Mouse (Mus musculus) splenic B cell, adult 2 months (primary cell): Measurements from ENCODE around the gene Nxnl1.

ENCODE experiments used
- DNase-seq: peaks from one replicate; pipeline ENCODE4 v3.0.0-alpha.2; 2011; ENCODE audit warnings: low read depth, low spot score
- H3K27me3 ChIP-seq: 2 replicates; pipeline ENCODE4 v1.6.1; 2012; ENCODE audit warnings: mild to moderate bottlenecking, low read length, moderate library complexity, mixed read lengths; ENCODE audit not compliant: control insufficient read depth, poor library complexity, insufficient read depth, severe bottlenecking
- H3K36me3 ChIP-seq: 2 replicates; pipeline ENCODE4 v1.6.1; 2012; ENCODE audit warnings: mild to moderate bottlenecking, low read length, moderate library complexity, mixed read lengths; ENCODE audit not compliant: control insufficient read depth, poor library complexity, insufficient read depth, severe bottlenecking

The Nxnl1 gene

DNA sequence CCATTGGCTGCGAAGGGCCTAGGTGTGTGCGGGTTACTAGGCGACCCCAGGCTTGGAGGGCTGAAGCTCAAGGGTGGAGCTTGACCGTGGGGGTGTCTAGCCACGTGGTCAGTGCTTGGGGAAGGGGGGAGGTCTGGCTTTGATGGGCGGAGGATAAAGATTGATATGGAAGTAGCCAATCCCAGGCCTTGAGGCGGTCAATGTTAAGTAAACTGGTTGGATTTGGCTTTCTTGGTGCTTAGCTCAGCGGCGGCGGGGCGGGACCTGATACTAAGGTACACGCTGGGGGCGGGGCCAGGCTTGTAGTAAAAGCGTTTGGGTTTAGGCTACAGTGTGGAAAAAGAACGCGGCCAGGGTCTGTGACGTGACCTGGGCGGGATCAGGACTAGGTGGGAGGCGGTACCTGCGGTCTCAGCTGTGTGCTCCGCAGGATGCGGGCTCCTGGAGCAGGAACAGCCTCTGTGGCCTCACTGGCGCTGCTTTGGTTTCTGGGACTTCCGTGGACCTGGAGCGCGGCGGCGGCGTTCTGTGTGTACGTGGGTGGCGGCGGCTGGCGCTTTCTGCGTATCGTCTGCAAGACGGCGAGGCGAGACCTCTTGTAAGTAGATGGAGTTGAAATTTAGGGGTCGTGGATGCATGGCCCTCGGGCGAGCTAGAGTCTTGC, 4.0 kb upstream of the Nxnl1 start:
- peak; percentile 91 for DNase-seq
- Histone ChIP-seq H3K27me3 (no peaks in the 10 kb centered on the region), H3K36me3 (no peaks in the 10 kb centered on the region)

GRCm38 (mm10) chr8:71569366-71570290, 3.2 kb upstream of the Nxnl1 start:
- peak; percentile 89 for DNase-seq

DNA sequence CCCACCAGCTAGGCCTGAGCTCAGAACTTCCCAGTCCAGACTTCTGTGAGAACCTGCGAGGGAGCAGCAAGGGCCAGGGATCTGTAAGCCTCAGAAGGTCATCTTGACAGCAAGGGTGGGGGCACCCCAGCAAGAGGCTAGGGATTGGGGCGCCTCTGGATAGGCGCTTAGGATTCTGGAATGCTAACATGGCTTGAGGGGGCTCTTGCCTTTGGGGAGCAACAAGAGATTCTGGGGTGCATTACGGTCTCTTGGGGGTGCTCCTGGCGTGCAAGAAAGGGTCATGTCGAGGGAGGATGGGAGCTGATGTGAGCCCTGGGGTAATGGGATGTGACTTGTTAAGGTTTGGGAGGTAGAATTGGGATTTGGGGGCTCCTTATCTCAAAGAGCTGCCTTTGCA, 2.5 kb upstream of the Nxnl1 start:
- H3K36me3 ChIP-seq, result no peaks in the 10 kb centered on the region
- no peaks in the 10 kb centered on the region for H3K27me3 ChIP-seq
- DNase-seq, result no peak

More at GRCm38 (mm10) chr8:71569366-71570290, 3.2 kb upstream of the Nxnl1 start:
- Histone ChIP-seq H3K36me3 (no peaks in the 10 kb centered on the region), H3K27me3 (no peaks in the 10 kb centered on the region)

GRCm38 (mm10) chr8:71568387-71568937, 2.1 kb upstream of the Nxnl1 start, which contains the start of gene Slc27a1:
Gene Slc27a1 (plus strand): TSS chr8:71568882.
- Histone ChIP-seq H3K36me3 (no peaks in the 10 kb centered on the region), H3K27me3 (no peaks in the 10 kb centered on the region)
- no peak for DNase-seq

GRCm38 (mm10) chr8:71567587-71567986, 1.2 kb upstream of the Nxnl1 start:
- DNase-seq, result no peak
- H3K36me3 ChIP-seq, result no peaks in the 10 kb centered on the region
- no peaks in the 10 kb centered on the region for H3K27me3 ChIP-seq

DNA sequence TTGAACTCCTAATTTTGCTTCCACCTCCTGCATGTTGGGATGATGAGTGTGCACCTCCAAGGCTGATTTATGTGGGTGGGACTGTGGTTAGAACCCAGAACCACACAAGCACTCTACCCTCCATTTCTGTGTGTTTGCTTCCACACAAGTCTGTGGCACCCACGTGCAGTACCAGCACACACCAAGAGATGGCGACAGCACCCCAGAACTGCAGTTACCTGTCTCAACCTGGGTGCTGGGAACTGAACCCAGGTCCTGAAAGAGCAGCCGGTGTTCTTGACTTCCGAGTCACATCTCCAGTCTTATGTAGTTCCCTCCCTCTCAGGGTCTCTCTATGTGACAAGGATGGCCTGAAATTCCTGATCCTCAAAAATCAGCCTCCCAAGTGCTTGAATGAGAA, 2.4 kb downstream of the Nxnl1 start:
- H3K36me3 ChIP-seq, result no peaks in the 10 kb centered on the region
- DNase-seq, result no peak
- no peaks in the 10 kb centered on the region for H3K27me3 ChIP-seq

DNA sequence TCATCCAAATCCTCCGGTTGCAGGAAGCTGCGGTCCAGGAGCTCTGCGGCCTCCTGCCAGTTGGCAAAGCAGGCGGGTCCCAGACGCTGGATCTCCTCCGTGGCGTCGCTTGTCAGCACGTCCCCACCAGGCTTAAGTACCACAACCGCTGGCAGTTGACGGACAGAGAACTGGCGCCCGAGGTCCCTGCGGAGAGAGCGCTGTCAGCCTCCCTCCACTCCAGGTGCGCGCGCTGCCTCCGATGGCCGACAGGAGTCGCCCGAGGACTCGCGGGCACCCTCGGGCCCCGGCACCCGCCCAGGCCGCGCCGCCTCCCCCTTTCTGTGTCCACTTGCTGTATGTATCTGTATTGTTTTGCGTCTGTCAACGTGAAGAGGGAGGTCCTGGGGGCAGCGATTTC, 3.6 kb downstream of the Nxnl1 start:
- no peaks in the 10 kb centered on the region for H3K27me3 ChIP-seq
- DNase-seq, result peak; percentile 86
- H3K36me3 ChIP-seq, result no peaks in the 10 kb centered on the region

DNA sequence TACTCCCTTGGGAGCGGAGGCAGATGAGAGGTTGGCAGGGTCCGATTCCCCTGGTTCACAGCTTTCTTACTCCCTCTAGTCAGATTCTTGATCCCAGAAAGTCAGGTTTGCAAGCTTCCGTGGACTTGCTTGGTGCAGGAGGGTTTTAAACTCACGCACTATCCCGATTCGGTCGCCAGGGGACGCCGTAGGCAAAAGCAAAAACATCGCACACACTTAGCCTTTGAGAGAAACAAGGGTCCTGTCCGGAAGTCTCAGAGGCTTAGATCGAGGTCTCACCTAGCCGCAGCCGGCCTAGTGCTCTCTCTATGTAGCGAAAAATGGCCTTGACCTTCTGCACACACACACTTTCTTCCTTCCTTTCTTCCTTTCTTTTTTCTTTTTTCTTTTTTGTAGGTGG, 5.0 kb downstream of the Nxnl1 start:
- H3K27me3 ChIP-seq, result no peaks in the 10 kb centered on the region
- peak; percentile 91 for DNase-seq

GRCm38 (mm10) chr8:71560765-71561164, 5.6 kb downstream of the Nxnl1 start:
- no peaks in the 10 kb centered on the region for H3K36me3 ChIP-seq
- no peak for DNase-seq
- H3K27me3 ChIP-seq, result no peaks in the 10 kb centered on the region

More for the DNA sequence above, 5.0 kb downstream of the Nxnl1 start:
- no peaks in the 10 kb centered on the region for H3K36me3 ChIP-seq

DNA sequence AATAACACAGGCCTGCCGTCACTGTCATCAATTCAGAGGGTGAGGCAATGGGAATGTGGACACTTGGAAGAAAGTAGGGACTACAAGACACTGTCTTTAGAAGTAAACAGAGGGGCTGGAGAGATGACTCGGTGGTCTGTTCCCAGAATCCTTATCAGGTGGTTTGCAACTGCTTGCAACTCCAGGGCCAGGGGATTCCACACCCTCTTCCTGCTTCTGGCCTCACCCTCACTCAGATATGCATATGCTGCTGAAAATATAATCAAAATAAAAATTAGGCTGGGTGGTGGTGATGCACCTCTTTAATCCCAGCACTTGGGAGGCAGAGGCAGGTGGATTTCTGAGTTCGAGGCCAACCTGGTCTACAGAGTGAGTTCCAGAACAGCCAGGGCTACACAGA, 6.3 kb downstream of the Nxnl1 start:
- H3K27me3 ChIP-seq, result no peaks in the 10 kb centered on the region
- no peak for DNase-seq
- H3K36me3 ChIP-seq, result no peaks in the 10 kb centered on the region

- no peaks in the 10 kb centered on the region for H3K36me3 ChIP-seq
- DNase-seq, result peak; percentile 86
- no peaks in the 10 kb centered on the region for H3K27me3 ChIP-seq
Observed at GRCm38 (mm10) chr8:71558958-71559690, 7.3 kb downstream of the Nxnl1 start.

DNA sequence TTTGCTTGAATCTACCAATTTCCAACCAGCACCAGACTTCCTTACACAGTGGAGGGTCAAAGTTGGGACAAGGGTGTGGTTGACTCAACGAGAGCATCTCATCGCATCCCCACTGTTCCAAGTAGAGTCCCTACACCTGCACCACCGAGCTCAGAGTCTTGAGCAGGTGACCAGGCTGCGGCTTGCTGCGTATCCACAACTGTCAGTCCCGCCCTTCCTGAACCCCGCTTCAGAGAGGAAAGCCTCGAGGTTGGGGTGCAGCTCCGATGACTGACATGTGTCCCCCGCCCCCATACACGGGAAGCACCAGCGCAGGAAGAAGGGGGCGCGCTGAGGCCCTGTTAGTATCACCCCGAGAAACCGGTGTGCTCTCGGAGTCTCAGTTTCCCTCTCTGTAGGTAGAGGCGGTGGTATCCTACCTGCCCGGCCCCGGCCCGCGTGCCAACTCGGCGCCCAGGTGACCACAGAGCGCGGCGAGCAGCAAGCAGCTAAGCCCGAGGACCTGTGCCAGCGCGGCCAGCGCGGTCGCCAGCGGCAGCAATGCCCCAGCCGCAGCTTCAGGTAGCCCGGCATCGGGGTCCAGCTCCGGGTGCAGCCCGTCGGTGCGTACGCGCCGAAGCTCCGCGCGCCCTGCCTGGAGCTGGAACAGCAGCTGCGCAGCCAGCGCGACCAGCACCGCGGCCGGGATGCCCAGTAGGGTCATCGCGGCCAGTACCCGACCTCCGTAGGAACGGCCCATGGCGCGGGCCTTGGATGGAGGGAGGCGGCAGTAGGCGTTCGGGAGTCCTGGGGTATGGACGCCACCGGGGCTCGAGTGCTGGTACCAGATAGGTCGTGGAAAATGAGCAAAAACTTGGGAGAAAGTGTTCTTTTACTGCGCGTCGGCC, 8.1 kb downstream of the Nxnl1 start, which contains the start of gene Tmem221:
Gene Tmem221 (minus strand): TSS at position 801 of the 887 bp plus-strand sequence.
- Histone ChIP-seq H3K36me3 (no peaks in the 10 kb centered on the region), H3K27me3 (no peaks in the 10 kb centered on the region)
- peak; percentile 32 for DNase-seq

GRCm38 (mm10) chr8:71554644-71555043, 11.8 kb downstream of the Nxnl1 start:
- no peaks in the 10 kb centered on the region for H3K27me3 ChIP-seq
- no peaks in the 10 kb centered on the region for H3K36me3 ChIP-seq
- DNase-seq, result no peak

GRCm38 (mm10) chr8:71554001-71554400, 12.4 kb downstream of the Nxnl1 start:
- H3K36me3 ChIP-seq, result no peaks in the 10 kb centered on the region
- H3K27me3 ChIP-seq, result no peaks in the 10 kb centered on the region
- no peak for DNase-seq
